Mouse (Mus musculus): Measurements from ENCODE around the gene Cib2.

Cib2 gene

GRCm38 (mm10) chr9:54544212-54544953 lies 15.6 kb downstream of the Cib2 start:
- no peak for DNase-seq

- no peak for DNase-seq
Observed at GRCm38 (mm10) chr9:54540801-54541200, 19.2 kb downstream of the Cib2 start.

GRCm38 (mm10) chr9:54538684-54539083 lies 21.3 kb downstream of the Cib2 start, which contains the start of gene Sh2d7:
Sh2d7 (plus strand) TSS chr9:54538984.
- DNase-seq, result no peak

- DNase-seq, result no peak
Observed at GRCm38 (mm10) chr9:54538244-54538643, 21.8 kb downstream of the Cib2 start.

- DNase-seq, result no peak
Observed at GRCm38 (mm10) chr9:54537480-54537879, 22.5 kb downstream of the Cib2 start.

- peak in 1 of 2 experiments; percentile 49 for DNase-seq
Observed at GRCm38 (mm10) chr9:54537030-54537429, 23.0 kb downstream of the Cib2 start.

GRCm38 (mm10) chr9:54536236-54536635 lies 23.8 kb downstream of the Cib2 start:
- DNase-seq, result peak; percentile 87 to 88

- peak; percentile 93 to 96 for DNase-seq
Observed at GRCm38 (mm10) chr9:54533975-54534374, 26.0 kb downstream of the Cib2 start.

- peak; percentile 75 to 85 for DNase-seq
Observed at GRCm38 (mm10) chr9:54532926-54533325, 27.1 kb downstream of the Cib2 start.

GRCm38 (mm10) chr9:54531421-54531820 lies 28.6 kb downstream of the Cib2 start:
- DNase-seq, result no peak

GRCm38 (mm10) chr9:54530836-54531235 lies 29.2 kb downstream of the Cib2 start:
- no peak for DNase-seq

GRCm38 (mm10) chr9:54529950-54530349 lies 30.1 kb downstream of the Cib2 start:
- no peak for DNase-seq

GRCm38 (mm10) chr9:54527694-54528093 lies 32.3 kb downstream of the Cib2 start:
- peak; percentile 44 to 55 for DNase-seq

GRCm38 (mm10) chr9:54520286-54520685 lies 39.7 kb downstream of the Cib2 start:
- no peak for DNase-seq

- DNase-seq, result no peak
Observed at GRCm38 (mm10) chr9:54518921-54519320, 41.1 kb downstream of the Cib2 start.

GRCm38 (mm10) chr9:54515991-54516390 lies 44.0 kb downstream of the Cib2 start:
- DNase-seq, result no peak

GRCm38 (mm10) chr9:54502873-54503272 lies 57.1 kb downstream of the Cib2 start:
- DNase-seq, result peak; percentile 37 to 47

- DNase-seq, result peak in 1 of 2 experiments; percentile 64
Observed at GRCm38 (mm10) chr9:54502111-54502495, 57.9 kb downstream of the Cib2 start.

- peak; percentile 95 to 96 for DNase-seq
Observed at GRCm38 (mm10) chr9:54501453-54502110, 58.4 kb downstream of the Cib2 start, which contains the start of gene Dmxl2. Dmxl2 (minus strand) TSS chr9:54501626.

GRCm38 (mm10) chr9:54500832-54501452 lies 59.1 kb downstream of the Cib2 start:
- DNase-seq, result peak; percentile 76 to 84

- peak; percentile 25 to 27 for DNase-seq
Observed at GRCm38 (mm10) chr9:54499791-54500190, 60.2 kb downstream of the Cib2 start.

- DNase-seq, result peak; percentile 19 to 41
Observed at GRCm38 (mm10) chr9:54499291-54499690, 60.7 kb downstream of the Cib2 start.

Measured in cerebellum, postnatal 14 days (tissue).